Mouse (Mus musculus): ENCODE results near the gene Kcnj12. TPM values are rescaled to one million over a fixed set of nuclear protein-coding genes. Genes with fewer than 3 reads are reported as not detected.

Kcnj12 gene
- polyA plus RNA-seq, 1 experiment from 2014 or later, result 1.6 TPM

GRCm38 (mm10) chr11:61027160-61027559 lies 4.8 kb downstream of the Kcnj12 start:
- Histone ChIP-seq H3K4me3 (replicated peaks) (no peak overlapping the region), H3K36me3 (no peaks in the 10 kb centered on the region), H3K27me3 (replicated peaks) (peaks cover 36% of the 10 kb centered on the region)

GRCm38 (mm10) chr11:61028211-61028950 lies 6.0 kb downstream of the Kcnj12 start:
- Histone ChIP-seq H3K4me3 (replicated peaks) (no peak overlapping the region), H3K9ac (no peak overlapping the region), H3K4me1 (replicated peaks) (peaks cover 8% of the 10 kb centered on the region; the same call in 1 of the 2 replicates), H3K27me3 (replicated peaks) (peaks cover 24% of the 10 kb centered on the region), H3K27ac (no peak overlapping the region), H3K4me2 (replicated peaks) (no peak overlapping the region), H3K36me3 (no peaks in the 10 kb centered on the region), H3K9me3 (no peaks in the 10 kb centered on the region)
- ATAC-seq, result no peak
- 55% methylated on average over 11 of the region's 11 CpGs for WGBS

More at GRCm38 (mm10) chr11:61027160-61027559, 4.8 kb downstream of the Kcnj12 start:
- Histone ChIP-seq H3K27ac (no peak overlapping the region), H3K9ac (no peak overlapping the region), H3K9me3 (no peaks in the 10 kb centered on the region), H3K4me1 (replicated peaks) (peaks cover 16% of the 10 kb centered on the region; the same call in 1 of the 2 replicates), H3K4me2 (replicated peaks) (no peak overlapping the region)
- no peak for ATAC-seq
- WGBS, result 90% methylated on average over 4 of the region's 4 CpGs

- WGBS, result 55% methylated on average over 4 of the region's 4 CpGs
- H3K4me2 ChIP-seq (replicated peaks), result no peak overlapping the region
- H3K9ac ChIP-seq, result no peak overlapping the region
- H3K4me3 ChIP-seq (replicated peaks), result no peak overlapping the region
- no peaks in the 10 kb centered on the region for H3K36me3 ChIP-seq
- no peaks in the 10 kb centered on the region for H3K9me3 ChIP-seq
- H3K27ac ChIP-seq, result no peak overlapping the region
- no peak for ATAC-seq
- H3K4me1 ChIP-seq (replicated peaks), result peaks cover 8% of the 10 kb centered on the region; the same call in 1 of the 2 replicates
- peaks cover 15% of the 10 kb centered on the region for H3K27me3 ChIP-seq (replicated peaks)
Measured at GRCm38 (mm10) chr11:61029116-61029740, 6.9 kb downstream of the Kcnj12 start.

DNA sequence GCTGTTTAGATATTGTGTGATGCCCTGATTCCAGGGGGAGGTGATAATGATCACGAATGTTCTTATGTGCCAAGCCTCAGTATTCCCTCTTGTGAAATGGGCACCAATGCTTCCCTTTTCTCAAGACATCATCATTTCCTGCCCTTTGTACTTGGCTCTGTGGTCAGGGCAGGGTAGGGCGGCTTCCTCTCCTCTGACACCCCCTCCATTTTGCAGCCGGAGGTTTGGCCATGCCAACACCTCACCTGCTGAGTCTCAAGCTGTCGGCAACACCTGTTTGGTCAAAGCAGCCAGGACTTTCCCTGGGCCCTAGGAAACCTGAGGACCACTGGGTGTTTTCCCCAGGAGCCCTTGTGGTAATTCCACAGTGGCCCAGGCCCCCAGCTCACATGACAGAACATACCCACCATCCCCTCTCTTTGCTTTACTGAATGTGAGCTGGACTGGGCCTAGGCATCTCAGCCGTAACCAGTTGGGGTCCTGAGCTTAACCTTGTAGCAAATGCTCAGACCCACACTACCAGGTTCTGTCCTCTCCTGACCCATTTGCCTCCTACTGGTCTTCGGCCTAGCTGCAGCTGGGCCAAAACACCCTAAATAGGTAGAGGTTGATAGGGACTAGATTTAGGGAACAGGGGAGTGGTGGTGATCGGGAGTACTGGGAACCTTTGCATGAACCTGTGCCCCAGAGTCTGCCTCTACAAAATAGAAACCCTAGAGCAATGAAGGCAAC lies 7.7 kb downstream of the Kcnj12 start:
- no peak overlapping the region for H3K4me2 ChIP-seq (replicated peaks)
- no peak overlapping the region for H3K4me3 ChIP-seq (replicated peaks)
- H3K27me3 ChIP-seq (replicated peaks), result peaks cover 7% of the 10 kb centered on the region; the same call in 1 of the 2 replicates
- whole genome bisulfite sequencing, result 85% methylated on average over 7 of the region's 7 CpGs
- no peak overlapping the region for H3K27ac ChIP-seq
- no peak for ATAC-seq
- H3K9ac ChIP-seq, result no peak overlapping the region
- no peaks in the 10 kb centered on the region for H3K36me3 ChIP-seq
- peaks cover 8% of the 10 kb centered on the region; the same call in 1 of the 2 replicates for H3K4me1 ChIP-seq (replicated peaks)
- H3K9me3 ChIP-seq, result no peaks in the 10 kb centered on the region

DNA sequence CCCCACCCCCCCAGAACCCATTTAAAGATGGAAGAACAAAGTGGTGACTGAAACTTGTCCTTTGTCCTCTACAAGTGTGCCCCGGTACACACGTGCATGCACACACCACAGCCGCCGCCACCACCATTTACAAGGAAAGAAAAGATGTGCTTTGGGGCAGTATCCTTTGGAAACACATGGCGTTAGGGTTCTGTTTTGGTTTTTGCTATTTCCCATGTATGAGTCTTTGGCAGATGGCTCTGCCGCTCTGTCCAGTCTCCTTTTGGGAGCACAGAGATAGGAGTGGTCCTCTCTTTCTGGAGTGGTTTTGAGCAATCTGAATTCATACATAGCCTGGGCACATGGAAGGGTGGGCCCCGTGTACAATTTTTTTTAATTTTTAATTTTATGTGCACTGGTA lies 8.8 kb downstream of the Kcnj12 start:
- H3K27ac ChIP-seq, result no peak overlapping the region
- no peak for ATAC-seq
- H3K9me3 ChIP-seq, result no peaks in the 10 kb centered on the region
- no peaks in the 10 kb centered on the region for H3K27me3 ChIP-seq (replicated peaks)
- no peak overlapping the region for H3K9ac ChIP-seq
- H3K36me3 ChIP-seq, result no peaks in the 10 kb centered on the region
- H3K4me3 ChIP-seq (replicated peaks), result no peak overlapping the region
- WGBS, result 89% methylated on average over 7 of the region's 7 CpGs
- H3K4me2 ChIP-seq (replicated peaks), result no peak overlapping the region
- H3K4me1 ChIP-seq (replicated peaks), result peaks cover 8% of the 10 kb centered on the region; the same call in 1 of the 2 replicates

DNA sequence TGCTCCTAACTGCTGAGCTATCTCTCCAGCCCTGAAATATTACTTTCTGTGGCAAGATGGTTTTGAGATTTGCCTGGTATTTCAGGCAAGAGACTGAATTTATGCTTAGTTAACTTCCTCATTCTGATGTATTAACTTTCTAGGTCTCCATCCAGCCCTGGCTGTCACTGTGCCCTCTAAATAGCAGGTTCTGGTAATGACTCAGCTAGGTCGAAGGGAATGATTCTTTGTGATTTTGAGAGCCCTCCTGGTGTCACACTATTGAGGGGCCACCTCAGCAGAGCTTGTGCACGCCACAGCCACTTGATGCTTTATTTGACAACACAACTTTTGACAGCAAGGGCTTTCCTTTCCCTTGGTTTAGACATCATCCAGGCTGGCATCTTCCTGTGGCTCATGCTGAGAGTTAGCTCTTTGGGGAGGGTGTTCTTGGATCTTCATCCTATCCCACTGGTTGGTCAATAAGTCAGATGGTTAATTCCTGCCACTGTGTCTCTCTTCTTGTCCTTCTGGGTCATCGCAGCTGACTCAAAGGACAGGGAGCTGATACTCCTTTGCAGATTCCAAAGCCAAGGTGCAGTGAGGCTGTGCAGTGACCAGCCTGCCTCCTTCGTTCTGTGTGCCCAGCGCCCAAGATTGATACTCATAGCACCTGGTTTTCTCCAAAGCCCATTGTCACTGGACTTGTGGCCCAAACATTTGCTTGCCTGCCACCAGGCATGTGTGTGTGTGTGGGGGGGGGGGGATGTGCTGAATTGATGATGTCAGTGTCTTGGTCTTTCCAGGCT lies 9.5 kb downstream of the Kcnj12 start:
- no peaks in the 10 kb centered on the region for H3K36me3 ChIP-seq
- no peaks in the 10 kb centered on the region for H3K9me3 ChIP-seq
- H3K27ac ChIP-seq, result no peak overlapping the region
- peaks cover 8% of the 10 kb centered on the region; the same call in 1 of the 2 replicates for H3K4me1 ChIP-seq (replicated peaks)
- H3K4me2 ChIP-seq (replicated peaks), result no peak overlapping the region
- WGBS, result 85% methylated on average over 5 of the region's 5 CpGs
- ATAC-seq, result no peak
- no peak overlapping the region for H3K9ac ChIP-seq
- no peak overlapping the region for H3K4me3 ChIP-seq (replicated peaks)
- no peaks in the 10 kb centered on the region for H3K27me3 ChIP-seq (replicated peaks)

DNA sequence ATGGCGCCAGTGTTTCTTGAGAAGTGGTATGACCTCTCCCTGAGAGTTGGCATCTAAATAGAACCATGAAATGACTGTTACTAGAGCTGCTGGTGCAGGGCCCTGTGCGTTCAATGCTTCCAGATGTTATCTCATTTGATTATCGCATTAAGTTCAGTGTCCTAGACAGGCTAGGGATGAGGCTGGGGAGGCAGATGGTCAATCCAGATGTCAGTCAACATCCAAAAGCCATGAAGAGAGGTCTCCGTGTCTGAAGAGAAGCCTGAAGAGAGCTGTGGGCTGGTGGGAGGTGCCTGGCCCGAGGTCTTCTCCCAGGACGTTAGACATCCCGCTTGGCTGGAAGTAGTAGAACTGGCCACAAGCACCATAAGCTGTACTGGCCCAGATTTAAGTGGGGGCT lies 10.1 kb downstream of the Kcnj12 start:
- H3K9me3 ChIP-seq, result no peaks in the 10 kb centered on the region
- no peaks in the 10 kb centered on the region for H3K27me3 ChIP-seq (replicated peaks)
- ATAC-seq, result no peak
- H3K4me3 ChIP-seq (replicated peaks), result no peak overlapping the region
- no peak overlapping the region for H3K4me2 ChIP-seq (replicated peaks)
- H3K9ac ChIP-seq, result no peak overlapping the region
- no peak overlapping the region for H3K27ac ChIP-seq
- WGBS, result 85% methylated on average over 7 of the region's 7 CpGs
- no peaks in the 10 kb centered on the region for H3K36me3 ChIP-seq
- H3K4me1 ChIP-seq (replicated peaks), result peaks cover 8% of the 10 kb centered on the region; the same call in 1 of the 2 replicates

GRCm38 (mm10) chr11:61033160-61033559 lies 10.8 kb downstream of the Kcnj12 start:
- Histone ChIP-seq H3K4me3 (replicated peaks) (no peak overlapping the region), H3K27me3 (replicated peaks) (no peaks in the 10 kb centered on the region), H3K4me1 (replicated peaks) (peaks cover 4% of the 10 kb centered on the region; the same call in 1 of the 2 replicates), H3K9me3 (no peaks in the 10 kb centered on the region), H3K4me2 (replicated peaks) (no peak overlapping the region), H3K9ac (no peak overlapping the region), H3K27ac (no peak overlapping the region), H3K36me3 (no peaks in the 10 kb centered on the region)
- 67% methylated on average over 5 of the region's 5 CpGs for WGBS
- no peak for ATAC-seq

- WGBS, result 94% methylated on average over 9 of the region's 9 CpGs
- H3K27me3 ChIP-seq (replicated peaks), result no peaks in the 10 kb centered on the region
- no peak overlapping the region for H3K4me2 ChIP-seq (replicated peaks)
- H3K4me3 ChIP-seq (replicated peaks), result no peak overlapping the region
- no peak overlapping the region for H3K9ac ChIP-seq
- no peak overlapping the region for H3K27ac ChIP-seq
- H3K4me1 ChIP-seq (replicated peaks), result no peaks in the 10 kb centered on the region
- H3K9me3 ChIP-seq, result no peaks in the 10 kb centered on the region
- no peak for ATAC-seq
- H3K36me3 ChIP-seq, result no peaks in the 10 kb centered on the region
Measured at GRCm38 (mm10) chr11:61036639-61037038, 14.3 kb downstream of the Kcnj12 start.

DNA sequence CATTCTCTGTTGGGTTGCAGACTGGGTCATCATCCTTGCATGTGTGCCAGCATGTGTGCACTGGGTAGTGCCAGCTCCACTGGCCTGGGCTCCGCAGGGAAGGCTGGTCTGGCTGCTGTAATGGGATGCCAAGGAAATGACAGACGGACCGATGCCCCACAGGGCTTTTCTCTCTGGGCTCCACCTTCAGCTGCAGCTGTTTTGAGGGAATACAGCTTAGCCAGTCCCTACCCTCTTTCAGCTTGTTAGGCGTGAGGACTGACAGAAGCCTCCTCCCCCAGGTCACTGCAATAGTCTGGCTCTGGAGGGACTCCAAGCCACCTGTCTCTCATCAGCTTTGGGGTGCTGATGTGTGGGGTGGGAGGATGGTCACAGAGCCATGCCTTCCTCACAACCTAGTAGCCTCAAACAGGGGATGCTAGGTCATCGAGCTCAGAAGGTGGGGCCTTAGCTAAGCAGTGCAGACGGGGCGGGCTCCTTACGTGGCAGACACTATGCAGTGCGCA lies 16.0 kb downstream of the Kcnj12 start:
- ATAC-seq, result no peak
- Histone ChIP-seq H3K4me1 (replicated peaks) (peaks cover 9% of the 10 kb centered on the region), H3K36me3 (no peaks in the 10 kb centered on the region), H3K9ac (no peak overlapping the region), H3K27me3 (replicated peaks) (no peaks in the 10 kb centered on the region), H3K4me3 (replicated peaks) (no peak overlapping the region), H3K4me2 (replicated peaks) (no peak overlapping the region), H3K9me3 (no peaks in the 10 kb centered on the region), H3K27ac (no peak overlapping the region)
- 75% methylated on average over 9 of the region's 9 CpGs for WGBS

DNA sequence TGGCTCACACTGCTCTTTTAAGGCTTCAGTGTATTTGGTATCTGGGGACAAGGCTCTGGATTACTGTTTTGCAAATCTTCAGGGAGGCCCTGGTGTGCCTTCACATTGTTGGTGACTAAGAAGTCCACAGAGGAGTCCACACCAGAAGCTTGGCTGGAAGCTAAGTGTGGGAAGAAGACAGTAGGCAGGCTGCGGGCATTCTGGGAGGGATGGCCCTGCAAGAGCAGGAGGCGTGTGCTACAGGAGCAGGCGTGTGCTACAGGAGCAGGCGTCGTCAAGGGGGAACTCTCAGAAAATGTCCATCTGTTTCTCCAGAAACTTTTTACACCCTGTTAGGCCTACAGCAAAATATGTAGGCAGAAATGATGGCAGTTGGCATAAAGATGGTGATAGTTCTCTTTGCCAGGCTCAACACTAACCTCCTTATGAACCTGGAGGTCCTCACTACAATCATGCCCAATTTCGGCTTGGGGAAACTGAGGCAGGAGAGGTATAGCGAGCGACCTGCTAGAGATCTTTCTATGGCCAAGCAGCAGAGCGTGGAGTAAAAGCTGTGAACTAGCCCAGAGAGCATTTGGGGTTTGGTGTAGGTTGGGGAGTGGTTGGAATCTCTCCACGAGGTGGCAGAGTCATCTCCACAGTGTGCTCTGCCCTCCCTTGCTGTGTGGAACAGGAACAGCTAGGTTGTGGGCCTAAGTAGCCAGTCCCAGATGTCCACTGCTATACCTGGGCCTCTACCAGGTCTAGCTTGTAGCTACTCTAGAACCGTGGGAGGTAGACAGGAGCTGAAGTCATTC lies 18.7 kb downstream of the Kcnj12 start:
- Histone ChIP-seq H3K9me3 (no peaks in the 10 kb centered on the region), H3K4me2 (replicated peaks) (no peak overlapping the region), H3K4me3 (replicated peaks) (no peak overlapping the region), H3K27me3 (replicated peaks) (no peaks in the 10 kb centered on the region), H3K36me3 (no peaks in the 10 kb centered on the region), H3K4me1 (replicated peaks) (peaks cover 11% of the 10 kb centered on the region), H3K27ac (no peak overlapping the region), H3K9ac (no peak overlapping the region)
- 77% methylated on average over 11 of the region's 11 CpGs for WGBS
- no peak for ATAC-seq

Data from intestine, embryonic 15.5 days (tissue).